Mouse (Mus musculus): Measurements from ENCODE around the gene Ptpn5.
A peak's percentile ranks its signal among the peaks of the same experiment; 100 is the strongest.

The Ptpn5 gene

DNA sequence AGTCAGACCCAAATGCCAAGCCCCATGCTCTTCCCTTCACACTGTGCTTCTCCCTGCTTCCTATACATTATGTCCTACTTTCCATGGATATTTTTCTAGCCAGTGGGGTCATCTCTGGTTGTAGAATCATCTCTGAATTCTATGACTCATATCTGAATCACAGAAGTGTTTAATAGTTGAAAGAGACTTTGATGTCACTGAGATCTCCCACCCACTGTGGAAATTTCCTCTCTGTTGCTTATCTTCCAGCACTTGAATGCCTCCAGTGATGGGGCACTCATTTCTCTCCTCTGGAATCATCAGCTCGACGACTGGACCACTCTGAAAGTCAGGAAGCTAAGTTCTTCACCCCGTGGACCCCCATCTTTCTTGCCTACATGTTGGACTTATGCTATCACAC, 22.4 kb downstream of the Ptpn5 start:
- no peak for DNase-seq (ENCODE audit: low spot score in 2 of 2)

DNA sequence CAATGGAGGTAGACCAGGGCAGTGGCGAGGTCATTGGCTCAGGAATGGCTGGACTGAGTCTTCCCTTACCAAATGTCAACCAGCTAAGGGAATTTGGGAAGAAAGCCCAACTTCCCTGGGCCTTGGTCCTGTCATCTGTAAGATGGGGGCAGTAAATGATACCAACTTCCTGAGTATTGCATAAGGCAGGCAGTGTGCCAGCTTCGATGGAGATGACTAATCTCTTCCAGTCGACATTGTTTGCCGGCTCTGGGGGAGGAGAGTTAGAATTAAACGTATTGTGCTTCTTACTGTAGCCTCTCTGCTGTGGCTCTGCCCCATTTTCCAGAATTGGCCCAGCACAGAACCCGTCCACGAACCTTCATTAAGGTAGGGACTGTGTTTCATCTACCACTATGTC, 23.0 kb downstream of the Ptpn5 start:
- no peak for DNase-seq (ENCODE audit: low spot score in 2 of 2)

DNA sequence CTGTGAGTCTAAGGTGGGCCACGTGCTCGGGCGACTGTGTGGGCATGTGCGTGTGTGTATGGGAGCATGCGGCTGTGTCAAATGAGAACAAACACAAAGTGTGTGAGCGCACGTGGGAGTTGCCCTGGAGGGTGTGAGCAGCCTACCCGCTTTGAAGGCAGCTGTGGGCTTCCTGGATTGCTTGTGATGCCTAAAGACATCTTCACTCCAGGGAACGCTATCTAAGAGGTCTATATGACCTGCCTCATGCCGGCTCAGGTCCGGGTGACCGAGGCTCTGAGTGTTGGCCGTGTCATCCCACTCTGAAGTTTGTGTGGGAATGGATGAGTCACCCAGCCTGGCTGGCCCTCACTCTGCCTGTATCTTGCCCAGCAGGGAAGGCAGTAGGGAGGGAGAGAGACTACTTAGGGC, 24.7 kb downstream of the Ptpn5 start:
- DNase-seq (ENCODE audit: low spot score in 2 of 2): no peak

DNA sequence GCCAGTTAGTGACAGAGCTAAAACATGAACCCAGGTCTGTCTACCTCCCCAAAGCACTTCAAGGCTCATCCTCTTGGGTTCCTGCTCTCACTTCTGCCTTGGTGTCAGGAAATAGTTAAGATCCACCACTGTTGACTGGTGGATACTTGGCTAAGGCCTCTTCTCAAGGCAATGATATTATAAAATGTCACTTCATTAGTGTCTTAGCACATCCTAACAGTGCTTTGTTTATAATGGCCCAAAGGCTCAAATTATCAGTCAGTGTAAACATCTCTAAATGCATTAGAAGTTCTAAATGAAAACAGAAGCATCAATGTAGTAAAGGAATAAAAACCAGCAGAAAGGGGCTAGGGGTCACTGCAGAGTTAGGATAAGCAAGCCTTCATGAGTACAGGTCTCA, 26.5 kb downstream of the Ptpn5 start:
- DNase-seq (ENCODE audit: low spot score in 2 of 2): no peak

DNA sequence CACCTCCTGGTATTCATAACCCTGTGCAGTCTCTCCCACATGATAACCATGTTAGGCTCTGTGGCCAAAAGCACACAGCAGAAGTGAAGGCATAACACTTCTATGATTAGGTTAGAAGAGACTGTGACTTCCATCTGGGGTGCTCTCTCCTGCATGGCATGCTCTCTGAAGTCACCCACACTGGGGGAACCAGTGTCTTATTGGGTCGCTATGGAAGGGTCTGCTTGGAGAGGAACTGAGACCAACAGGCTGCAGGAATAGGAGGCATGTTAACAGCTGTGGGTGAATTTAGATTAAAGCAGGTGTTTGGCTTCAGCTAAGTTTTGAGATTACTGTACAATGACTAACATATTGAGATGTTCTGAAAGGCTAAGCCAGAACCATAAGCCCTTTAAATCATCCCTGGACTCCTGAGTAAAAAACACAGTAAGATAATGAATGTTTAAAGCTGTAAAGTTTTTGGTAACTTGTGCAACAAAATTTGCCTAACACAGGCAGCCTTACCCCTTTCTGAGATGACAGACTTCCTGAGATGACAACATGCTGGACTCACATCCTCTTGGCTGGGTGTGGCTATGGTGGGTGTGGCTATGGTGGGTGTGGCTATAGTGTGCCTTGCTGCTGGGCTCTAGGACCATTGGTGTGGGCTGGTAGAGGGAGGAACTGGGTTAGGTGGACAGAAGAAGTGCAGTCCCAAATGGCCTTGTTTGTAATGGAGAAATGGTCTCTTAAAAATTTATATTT, 29.6 kb downstream of the Ptpn5 start:
- peak; percentile 33 to 59 for DNase-seq (ENCODE audit: low spot score in 2 of 2)

DNA sequence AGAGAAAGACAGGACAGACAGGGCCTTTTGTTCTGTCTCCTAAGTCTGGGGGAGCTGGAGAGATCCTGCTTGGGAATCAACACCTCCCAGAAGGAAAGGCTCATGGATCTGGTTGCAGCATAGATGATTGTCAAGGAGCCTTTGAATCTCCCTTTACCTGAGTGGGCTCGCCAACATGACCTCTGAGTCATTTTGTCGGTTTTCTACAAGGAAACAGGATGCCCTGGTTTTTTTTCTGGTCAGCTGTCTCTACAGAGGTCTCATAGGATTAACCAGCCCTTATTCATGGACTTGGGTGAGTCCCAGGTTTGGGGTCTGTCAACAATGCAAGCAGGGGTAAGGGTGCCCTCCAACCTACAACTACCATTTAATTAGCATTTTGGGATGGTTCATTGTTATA, 30.5 kb downstream of the Ptpn5 start:
- DNase-seq (ENCODE audit: low spot score in 2 of 2): no peak

DNA sequence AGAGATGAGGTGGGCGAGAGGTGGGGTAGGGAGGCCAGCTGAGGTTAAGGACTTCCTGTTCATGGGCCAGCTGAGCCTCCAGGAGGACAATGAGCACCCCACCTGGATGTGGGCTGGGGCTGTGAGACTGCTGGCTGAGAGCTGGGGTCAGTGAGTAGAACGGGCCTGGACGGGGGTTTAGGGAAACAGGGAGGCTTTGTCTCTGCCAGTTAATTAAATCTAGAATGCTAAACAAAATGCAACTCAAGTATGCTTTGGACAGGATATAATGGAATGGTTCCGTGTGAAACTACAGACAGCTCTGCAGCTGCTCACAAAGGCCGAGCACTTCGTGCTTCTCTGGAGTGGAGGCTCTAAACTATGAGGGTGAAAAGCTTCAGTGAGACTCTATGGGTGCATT, 32.9 kb downstream of the Ptpn5 start:
- DNase-seq (ENCODE audit: low spot score in 2 of 2): no peak

DNA sequence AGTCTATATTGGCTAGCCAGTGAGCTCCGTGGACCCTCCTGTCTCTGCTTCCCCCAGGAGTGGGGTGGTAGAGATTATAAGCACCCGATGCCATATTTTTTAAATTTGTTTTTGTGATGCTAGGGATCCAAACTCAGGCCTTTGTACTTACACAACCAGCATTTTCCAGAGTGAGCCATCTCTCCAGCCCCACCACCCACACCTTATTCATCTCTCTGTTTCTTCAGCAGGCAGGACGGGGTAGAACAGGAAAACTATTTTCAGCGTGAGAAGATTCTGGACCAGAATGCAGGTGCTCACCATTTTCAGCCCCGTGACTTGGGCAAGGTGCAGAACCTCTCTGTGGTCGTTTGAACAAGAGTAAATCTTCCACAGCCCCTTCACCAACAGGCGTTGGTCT, 34.2 kb downstream of the Ptpn5 start:
- no peak for DNase-seq (ENCODE audit: low spot score in 2 of 2)

DNA sequence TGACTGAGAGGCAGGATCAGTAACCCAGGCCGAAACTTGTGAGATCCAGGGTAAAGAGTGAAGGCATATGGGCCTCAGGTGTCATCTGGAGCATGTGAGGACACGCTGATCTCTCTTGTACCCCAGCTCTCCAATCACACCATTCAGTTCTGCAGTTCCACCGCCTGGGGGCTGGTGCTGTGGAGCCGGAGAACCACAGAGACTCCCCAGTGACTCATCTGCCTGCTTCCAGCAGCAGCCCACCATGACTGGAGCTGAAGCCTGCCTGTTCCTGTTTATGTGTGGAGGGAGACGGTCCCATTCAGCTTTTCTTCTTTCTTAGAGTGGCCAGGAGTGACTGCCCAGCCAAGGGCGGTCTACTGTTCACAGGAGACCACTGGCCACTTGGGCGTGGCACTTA, 35.4 kb downstream of the Ptpn5 start:
- DNase-seq (ENCODE audit: low spot score in 2 of 2): no peak

DNA sequence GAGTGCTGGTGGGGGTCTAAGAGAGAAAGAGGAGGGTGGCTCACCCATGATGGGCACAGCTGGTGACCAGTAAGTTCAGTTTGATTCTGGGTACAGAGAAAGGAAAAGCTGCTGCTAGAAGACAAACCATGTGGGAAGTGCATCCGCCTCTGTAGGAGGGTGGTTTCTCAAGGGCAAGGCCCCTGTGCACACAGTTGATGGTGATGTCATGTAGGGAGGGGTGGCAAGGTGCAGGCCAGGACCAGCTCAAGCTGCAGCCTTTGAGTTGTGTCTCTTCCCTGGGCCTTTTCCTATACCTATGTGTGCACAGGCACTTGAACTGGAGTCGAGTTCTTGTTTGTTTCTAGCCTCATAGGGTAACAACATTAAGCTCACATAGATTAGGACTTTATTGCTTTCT, 38.5 kb downstream of the Ptpn5 start:
- no peak for DNase-seq (ENCODE audit: low spot score in 2 of 2)

DNA sequence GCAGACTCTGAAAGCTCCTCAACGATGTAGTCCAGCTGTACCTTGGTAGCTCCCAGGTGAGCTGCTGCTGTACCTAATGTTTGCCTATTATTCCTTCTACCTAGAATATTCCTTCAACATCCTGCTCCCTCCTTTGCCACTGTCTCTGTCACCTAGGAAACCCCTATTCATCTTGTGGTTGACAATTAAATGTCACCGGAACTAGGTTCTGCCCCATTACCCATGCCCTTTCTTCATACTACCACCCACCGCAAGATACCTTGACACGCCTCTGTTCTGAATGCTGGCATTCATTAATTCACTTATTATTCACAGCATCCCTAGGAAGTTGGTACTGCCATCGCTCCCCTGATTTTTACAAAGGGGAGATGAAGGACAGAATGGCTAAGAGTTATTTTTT, 39.5 kb downstream of the Ptpn5 start:
- DNase-seq (ENCODE audit: low spot score in 2 of 2): no peak

DNA sequence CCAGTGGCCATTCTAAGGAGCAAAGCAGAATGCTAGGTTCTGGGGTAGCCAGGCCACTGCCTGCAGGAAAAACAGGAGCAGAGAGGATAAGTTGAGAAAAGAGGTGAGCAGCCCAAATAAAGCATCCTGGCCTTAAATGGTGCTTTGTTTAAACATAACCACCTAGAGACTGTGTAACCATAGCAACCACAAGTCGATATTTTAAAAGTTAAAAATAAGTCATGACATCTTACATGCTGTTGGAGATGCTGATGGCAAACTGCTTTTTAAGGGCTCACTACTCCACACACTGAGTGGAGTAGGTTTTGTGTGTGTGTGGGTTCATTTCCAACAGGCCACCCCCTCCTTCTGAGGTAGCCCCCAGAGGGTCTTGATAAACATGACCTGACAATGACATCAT, 48.4 kb downstream of the Ptpn5 start:
- DNase-seq (ENCODE audit: low spot score in 2 of 2): no peak

DNA sequence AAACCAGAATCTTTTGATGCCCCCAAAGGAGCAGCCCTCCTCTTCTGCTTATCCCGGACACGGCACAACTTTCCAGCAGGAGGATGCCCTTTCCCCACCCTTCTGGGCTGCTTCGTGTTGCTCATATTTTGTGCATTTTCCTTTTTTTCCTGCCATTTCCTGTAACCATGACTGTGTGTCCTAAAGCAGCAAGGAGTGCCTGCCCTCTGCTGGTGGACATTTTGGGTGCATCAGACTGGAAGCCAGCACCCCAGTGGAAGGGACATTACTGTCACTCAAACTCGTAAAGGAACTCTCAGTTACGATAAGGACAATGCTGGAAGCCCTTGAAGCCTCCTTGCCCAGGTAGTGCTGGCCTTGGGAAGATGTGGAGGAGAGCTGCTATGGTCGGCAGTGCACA, 52.2 kb downstream of the Ptpn5 start:
- peak; percentile 28 to 54 for DNase-seq (ENCODE audit: low spot score in 2 of 2)

DNA sequence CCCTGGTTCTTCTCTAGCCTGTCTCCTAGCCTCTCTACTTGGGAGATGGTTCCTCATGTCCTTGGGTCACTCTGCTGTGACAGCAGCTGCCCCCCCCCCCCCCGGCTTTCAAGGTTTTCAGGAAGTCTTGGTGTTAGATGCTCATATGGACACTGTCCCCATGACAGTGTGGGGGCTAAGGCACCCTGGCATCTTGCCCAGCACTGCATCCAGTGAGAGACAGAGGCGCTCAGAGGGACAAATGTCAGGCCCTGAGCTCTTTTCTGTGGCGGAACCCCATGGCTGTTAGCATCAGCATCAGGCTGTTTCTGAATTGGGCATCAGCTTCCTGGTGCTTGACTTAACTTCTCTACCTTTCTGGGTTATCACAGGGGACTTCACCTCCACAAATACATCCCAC, 52.6 kb downstream of the Ptpn5 start:
- no peak for DNase-seq (ENCODE audit: low spot score in 2 of 2)

DNA sequence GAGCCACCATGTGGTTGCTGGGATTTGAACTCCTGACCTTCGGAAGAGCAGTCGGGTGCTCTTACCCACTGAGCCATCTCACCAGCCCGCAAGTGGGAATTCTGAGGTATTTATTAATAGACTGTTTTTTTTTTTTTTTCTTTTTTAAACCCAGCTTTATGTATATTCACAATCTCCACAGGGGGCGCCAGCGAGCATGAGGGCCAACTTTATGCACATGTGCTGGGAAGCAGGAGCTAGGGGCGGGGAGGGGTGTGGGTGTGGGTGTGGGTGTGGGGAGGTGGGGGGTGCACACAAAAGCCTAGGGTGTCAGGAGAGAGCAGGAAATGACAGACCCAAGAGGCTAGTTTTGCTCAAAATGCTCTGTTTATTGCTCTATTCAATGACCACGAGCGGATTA, 56.0 kb downstream of the Ptpn5 start:
- DNase-seq (ENCODE audit: low spot score in 2 of 2): peak in 1 of 2 experiments; percentile 45

DNA sequence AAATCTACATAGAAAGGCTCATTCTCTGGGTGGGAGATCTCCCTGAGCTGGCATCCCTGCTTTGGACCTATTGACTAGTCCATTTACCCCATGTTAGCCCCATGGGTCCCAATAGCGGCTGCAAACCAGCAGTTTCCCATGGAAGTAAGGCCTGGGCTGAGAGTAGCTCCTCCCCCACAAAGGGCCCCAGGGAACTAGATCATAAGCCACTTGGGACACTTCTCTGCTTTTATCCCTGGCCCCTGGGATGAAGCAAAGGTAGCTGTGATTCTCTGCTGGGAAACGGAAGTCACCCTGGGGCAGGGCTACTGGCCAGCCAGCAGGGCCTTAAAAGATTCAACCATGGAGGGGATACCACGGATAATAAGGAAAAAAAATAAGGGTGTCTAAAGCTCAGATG, 56.8 kb downstream of the Ptpn5 start:
- no peak for DNase-seq (ENCODE audit: low spot score in 2 of 2)

DNA sequence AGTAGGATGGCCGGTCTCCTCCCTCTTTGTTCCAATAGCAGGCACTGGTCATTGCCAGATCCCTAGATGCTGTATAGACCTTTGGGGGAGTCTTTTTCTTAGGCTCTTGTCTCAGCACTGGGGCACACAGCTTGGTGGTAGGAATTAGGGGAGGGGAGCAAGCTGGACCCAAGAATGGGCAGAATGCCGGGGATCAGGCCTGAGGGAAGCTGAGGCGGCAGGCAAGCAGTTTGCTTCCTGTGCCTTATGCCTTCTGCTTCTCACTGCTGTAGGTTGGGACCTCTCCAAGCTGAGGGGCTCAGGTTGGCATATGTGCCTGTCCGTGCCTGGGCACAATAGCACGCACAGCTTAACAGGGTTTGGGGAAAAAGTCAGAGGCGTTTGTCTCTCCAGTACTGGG, 57.3 kb downstream of the Ptpn5 start:
- no peak for DNase-seq (ENCODE audit: low spot score in 2 of 2)

DNA sequence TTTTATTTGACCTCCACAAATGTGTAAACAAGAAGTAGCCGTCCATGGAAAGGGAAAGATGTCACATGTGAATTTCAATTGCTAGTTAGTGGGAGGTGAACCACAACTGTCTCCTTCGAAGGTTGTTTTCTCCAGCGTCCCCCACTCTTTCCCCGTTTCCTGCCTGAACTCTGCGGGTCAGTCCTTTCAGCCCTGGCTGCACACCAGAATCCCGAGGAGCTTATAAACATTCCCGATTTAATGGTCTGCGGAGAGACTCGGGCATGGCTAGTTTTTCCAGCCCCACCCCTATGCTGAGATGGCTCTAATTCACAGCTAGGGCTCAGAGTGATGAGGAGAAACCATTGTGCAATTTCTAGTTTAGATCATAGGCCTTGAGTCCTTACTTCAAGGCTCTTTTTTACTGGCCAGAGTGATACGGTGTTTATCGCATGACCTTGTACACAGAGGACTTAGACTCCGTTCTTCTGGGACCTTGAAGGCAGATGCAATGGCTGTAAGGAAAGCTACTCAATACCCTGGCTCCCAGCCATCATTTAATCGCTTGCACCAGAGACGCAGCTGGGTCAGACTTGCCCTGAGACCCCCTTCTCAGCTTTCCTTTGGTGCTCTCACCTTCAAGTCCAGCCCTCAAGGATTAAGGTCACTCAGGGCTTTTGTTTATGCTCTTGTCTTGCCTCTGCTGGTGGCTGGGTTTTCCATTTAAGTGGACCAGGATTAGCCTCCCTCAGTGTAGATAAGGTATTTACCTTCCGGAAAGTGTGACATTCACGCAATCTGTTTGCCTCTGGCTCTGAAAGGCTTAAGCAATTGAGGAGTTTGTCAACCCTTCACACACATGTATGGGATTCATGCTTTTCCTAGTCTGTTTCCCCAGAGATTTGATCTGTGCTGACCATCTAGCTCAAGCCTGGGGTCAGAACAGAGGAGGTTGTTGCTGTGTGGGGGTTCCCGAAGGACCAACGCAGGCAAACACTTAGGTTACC, 59.7 kb downstream of the Ptpn5 start:
- DNase-seq (ENCODE audit: low spot score in 2 of 2): no peak

DNA sequence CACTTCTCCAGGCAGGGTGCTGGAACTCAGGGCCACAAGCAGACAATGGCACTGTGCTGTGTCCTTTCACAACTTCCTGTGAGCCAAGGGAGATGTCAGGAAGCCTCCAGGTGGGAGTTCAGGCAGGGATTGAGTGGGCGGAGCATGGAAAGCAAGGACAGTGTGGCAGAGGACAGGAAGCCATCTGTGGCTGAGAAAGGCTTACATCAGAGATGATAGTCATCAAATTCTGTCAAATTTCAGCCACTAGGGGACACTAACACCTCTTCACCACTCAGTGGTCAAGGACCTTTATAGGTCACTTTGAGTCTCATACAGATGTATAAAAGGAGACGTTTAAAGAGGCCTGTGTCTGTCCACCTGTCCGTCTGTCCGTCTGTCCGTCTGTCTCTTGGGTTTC, 60.9 kb downstream of the Ptpn5 start:
- DNase-seq (ENCODE audit: low spot score in 2 of 2): no peak

DNA sequence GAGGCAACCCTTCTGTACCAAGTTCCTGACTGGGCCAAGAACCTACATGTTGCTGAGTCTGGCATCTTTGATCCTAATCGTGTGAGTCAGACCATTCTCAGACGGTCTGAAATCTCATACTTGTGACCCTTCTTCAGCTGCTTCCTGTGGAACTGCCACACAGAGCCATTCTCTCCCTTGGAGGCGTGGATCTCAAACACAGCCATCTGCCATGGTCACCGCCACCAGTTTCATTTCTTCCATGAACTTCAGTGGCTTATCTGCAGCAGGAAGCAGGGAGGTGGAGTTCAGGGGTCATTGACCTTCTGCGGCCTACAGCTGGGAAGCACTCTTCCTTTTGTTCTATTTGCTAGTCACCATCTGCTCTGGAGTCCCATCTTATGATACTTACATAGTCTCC, 65.6 kb downstream of the Ptpn5 start:
- DNase-seq (ENCODE audit: low spot score in 2 of 2): no peak

DNA sequence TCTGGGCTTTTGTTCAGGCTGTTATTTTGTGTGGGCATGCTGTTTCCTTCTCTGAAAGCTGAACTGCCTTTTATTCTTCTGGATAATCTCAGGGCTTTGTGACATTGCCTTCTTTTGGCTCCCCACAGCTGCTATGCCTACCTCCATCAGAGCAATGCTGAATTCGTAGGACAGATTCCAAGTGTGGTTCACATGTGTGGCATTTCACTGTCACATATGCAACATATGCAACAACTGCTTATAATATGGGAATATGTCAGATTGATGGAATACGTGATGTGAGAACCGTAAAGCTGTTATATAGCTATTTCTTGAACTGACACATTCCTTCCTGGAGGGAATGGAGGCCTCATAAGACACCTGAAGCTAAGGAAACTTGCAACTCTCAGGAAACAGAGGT, 66.5 kb downstream of the Ptpn5 start:
- no peak for DNase-seq (ENCODE audit: low spot score in 2 of 2)

DNA sequence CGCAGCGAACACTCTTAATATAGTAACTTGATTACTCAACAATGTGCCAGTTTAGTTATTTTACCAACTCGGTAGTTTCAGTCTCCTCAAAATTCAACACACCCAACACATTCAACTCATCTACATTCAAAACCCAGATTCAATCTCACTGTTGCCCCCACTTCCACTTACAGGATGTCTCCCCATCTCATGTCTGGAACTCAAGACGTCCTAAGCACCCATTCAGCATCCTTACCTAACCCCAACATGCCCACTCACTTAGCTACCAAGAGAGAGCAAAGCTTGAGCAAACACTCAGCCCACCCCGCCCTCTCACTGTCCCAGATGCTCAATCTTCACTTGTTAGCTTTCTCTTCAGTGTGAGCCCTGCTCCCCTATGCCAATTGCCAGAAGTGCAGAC, 71.9 kb downstream of the Ptpn5 start:
- no peak for DNase-seq (ENCODE audit: low spot score in 2 of 2)

DNA sequence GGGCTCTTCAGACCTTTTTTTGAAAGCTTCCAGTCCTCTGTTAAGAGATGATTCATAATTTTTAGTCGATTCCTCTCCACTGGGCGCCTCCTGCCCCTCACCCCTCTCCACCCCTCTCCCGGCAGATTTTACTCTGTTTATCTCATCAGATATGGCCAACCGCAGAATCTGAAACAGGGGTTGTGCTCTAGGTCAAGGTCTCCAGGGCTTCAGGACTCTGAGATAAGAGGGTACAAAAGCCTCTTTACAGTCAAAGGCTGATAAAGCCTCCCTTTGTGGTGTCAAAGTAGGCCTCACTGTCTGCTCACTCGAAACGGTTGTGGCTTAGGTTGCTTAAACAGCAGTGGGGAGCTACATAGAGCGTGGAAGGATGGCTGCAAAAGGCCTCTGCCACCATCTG, 74.1 kb downstream of the Ptpn5 start:
- DNase-seq (ENCODE audit: low spot score in 2 of 2): no peak
